Mouse (Mus musculus) CH12.LX (cell line): Measurements from ENCODE around the gene Dnajc8.

ENCODE experiments used
- BHLHE40 ChIP-seq: IDR thresholded peaks from 2 replicates; pipeline ENCODE4 v1.6.1; 2011; ENCODE audit warnings: mild to moderate bottlenecking, low read depth, low read length, improper control_type of control experiment
- CTCF ChIP-seq, 2 experiments: IDR thresholded peaks in 1 of 2; conservative IDR thresholded peaks in 1 of 2; 2 replicates each; pipeline ENCODE4 v1.5.1; 2011 to 2012; ENCODE audit warnings: low read depth in 2 of 2, low read length in 2 of 2, improper control_type of control experiment in 1 of 2, inconsistent platforms in 1 of 2, mild to moderate bottlenecking in 1 of 2, moderate library complexity in 1 of 2
- EP300 ChIP-seq: IDR thresholded peaks from 2 replicates; pipeline ENCODE4 v1.6.1; 2011; ENCODE audit warnings: low read length, improper control_type of control experiment
- KAT2A ChIP-seq: IDR thresholded peaks from 2 replicates; pipeline ENCODE4 v1.6.1; 2012; ENCODE audit warnings: low read length, improper control_type of control experiment, inconsistent platforms; ENCODE audit not compliant: insufficient replicate concordance
- MAX ChIP-seq: IDR thresholded peaks from 2 replicates; pipeline ENCODE4 v1.6.1; 2011; ENCODE audit warnings: low read length, improper control_type of control experiment
- USF1 ChIP-seq: IDR thresholded peaks from 2 replicates; pipeline ENCODE4 v1.6.1; 2014; ENCODE audit warnings: low read depth, mild to moderate bottlenecking, inconsistent platforms, low read length, improper control_type of control experiment
- ZC3H11A ChIP-seq: IDR thresholded peaks from 2 replicates; pipeline ENCODE4 v1.6.1; 2012; ENCODE audit warnings: low read depth, mild to moderate bottlenecking, inconsistent platforms, low read length, improper control_type of control experiment
- ZKSCAN1 ChIP-seq: IDR thresholded peaks from 2 replicates; pipeline ENCODE4 v1.6.1; 2012; ENCODE audit warnings: low read depth, inconsistent platforms, low read length, improper control_type of control experiment, borderline replicate concordance

DNA sequence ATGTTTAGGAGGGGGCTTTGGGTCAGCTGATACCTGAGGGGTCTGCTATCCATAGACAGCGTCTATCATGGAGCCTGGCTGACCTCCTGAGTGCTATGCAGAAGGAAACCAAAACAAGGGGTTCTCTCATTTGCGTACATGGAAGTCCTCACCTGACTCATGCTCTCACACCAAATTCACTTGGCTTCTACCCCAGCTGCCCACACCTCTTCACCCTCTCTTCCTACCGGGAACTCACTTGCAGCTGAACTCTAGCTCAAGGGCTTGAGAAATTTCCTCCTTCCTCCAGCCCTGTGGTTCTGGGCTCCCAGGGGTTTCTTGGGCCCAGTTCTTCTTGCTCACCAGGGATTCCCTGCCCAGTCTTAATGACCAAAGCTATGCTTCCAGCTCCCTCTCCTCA, 27.9 kb downstream of the Dnajc8 start:
- TF ChIP-seq CTCF (conservative IDR thresholded peaks at IDR 0.05 in 1 of 2, IDR thresholded peaks at IDR 0.05 in 1 of 2; ENCODE audit: low read depth in 2 of 2, low read length in 2 of 2) (no peak), ZKSCAN1 (no peak), EP300 (no peak), USF1 (no peak), BHLHE40 (no peak), MAX (no peak), KAT2A (no peak), ZC3H11A (no peak)
